ENCODE assay signal across 7 mouse cellular contexts in the genomic region with DNA sequence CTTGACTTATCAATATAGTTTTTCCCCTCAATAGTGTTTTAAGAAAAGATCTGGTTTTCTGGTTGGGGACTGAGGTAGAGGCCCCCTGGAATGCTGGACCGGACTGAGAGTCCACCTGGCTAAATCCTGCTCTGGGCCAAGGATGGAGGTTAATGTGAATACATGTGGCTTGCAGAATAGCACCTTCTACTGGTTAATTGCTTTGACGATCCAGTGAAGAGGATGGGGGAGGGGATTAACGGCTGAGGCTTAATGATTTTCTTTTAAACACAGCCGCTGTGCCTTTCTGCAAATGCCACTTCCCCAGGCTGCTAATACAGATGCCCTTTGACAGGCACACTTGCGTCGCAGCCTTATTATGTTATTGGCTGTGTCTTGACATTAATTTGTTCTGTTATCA. TPM values are rescaled to one million over a fixed set of nuclear protein-coding genes. Genes with fewer than 3 reads are reported as not detected.
A peak's percentile ranks its signal among the peaks of the same experiment; 100 is the strongest.
DNase-seq lines count a peak whose midpoint lies in the region; ATAC-seq lines count a peak whose summit lies in the region.

No protein-coding gene starts in this region.

- peak overlapping the region; percentile 52 for H3K4me2 ChIP-seq in forebrain, embryonic 11.5 days (ENCODE audit: low read depth, low read length, severe bottlenecking)

- 2% methylated on average over 6 of the region's 6 CpGs for WGBS in forebrain, embryonic 11.5 days

- peaks cover 4% of the 10 kb centered on the region; the same call in 1 of the 2 replicates for H3K4me1 ChIP-seq in forebrain, embryonic 11.5 days (replicated peaks; ENCODE audit: control insufficient read depth, insufficient read depth, low read length)

- H3K27ac ChIP-seq in forebrain, embryonic 11.5 days (ENCODE audit: low read depth, low read length), result peak overlapping the region; percentile 88

- H3K9ac ChIP-seq in forebrain, embryonic 11.5 days (ENCODE audit: low read length), result peak overlapping the region; percentile 99; the same call in 1 of the 2 replicates

- peak overlapping the region; percentile 99 for H3K4me3 ChIP-seq in forebrain, embryonic 11.5 days (ENCODE audit: low read depth, low read length)

- ATAC-seq in forebrain, embryonic 11.5 days (replicated peaks; ENCODE audit: low FRiP score), result 0 out of 2 replicates have a peak, but pooled peaks have one; percentile 16
- no peak for ATAC-seq in monocyte, adult 5-6 weeks (replicated peaks; ENCODE audit: insufficient number of reproducible peaks, low FRiP score, low TSS enrichment, poor library complexity, severe bottlenecking)

- peak; percentile 15 for DNase-seq in thymus, postnatal 14 days
- DNase-seq in thymus, postnatal 25 days, result no peak
- DNase-seq in forebrain, embryonic 11.5 days (ENCODE audit: low spot score), result peak; percentile 70
- peak; percentile 93 for DNase-seq in kidney, adult 9 months
- DNase-seq in mesoderm, embryonic 11.5 days (ENCODE audit: low read depth, low spot score), result peak; percentile 49
- DNase-seq in adrenal gland, postnatal 36 days, result no peak

- no peaks in the 10 kb centered on the region for H3K36me3 ChIP-seq in forebrain, embryonic 11.5 days (ENCODE audit: control insufficient read depth, insufficient read depth, low read length)

- H3K27me3 ChIP-seq in forebrain, embryonic 11.5 days (ENCODE audit: control insufficient read depth, insufficient read depth, low read length), result no peaks in the 10 kb centered on the region

- H3K9me3 ChIP-seq in forebrain, embryonic 11.5 days (ENCODE audit: control insufficient read depth, low read length), result no peaks in the 10 kb centered on the region

RNA-seq across cellular contexts. Expression of a gene that starts 2.5 kb away (rescaled TPM):
- polyA plus RNA-seq in forebrain, embryonic 11.5 days (2014; fragmentation: Nextera tagmentation; extraction: Ambion mirVana), result 51.6 and 56.2 TPM in 2 replicates
- total RNA-seq in monocyte, adult 5-6 weeks (2017), result 11.1 to 34.3 TPM (median 14.5 TPM) in 3 replicates
- total RNA-seq in adrenal gland, postnatal 36 days (2021), result 100 to 1,000 TPM; 114 to 116 TPM

RNA-seq across cellular contexts. Expression of a gene that starts 47.5 kb away (rescaled TPM):
- polyA plus RNA-seq in forebrain, embryonic 11.5 days (2014; fragmentation: Nextera tagmentation; extraction: Ambion mirVana), result 1,858 and 1,977 TPM in 2 replicates
- 240 to 351 TPM (median 288 TPM) in 3 replicates for total RNA-seq in monocyte, adult 5-6 weeks (2017)
- total RNA-seq in adrenal gland, postnatal 36 days (2021), result 100 to 1,000 TPM; 468 to 482 TPM

Comparison
In these comparisons a context has a peak if more than half of its experiments do, and no peak if none do; other contexts are left out.
1. DNase-seq: peak in thymus, postnatal 14 days (single experiment), forebrain, embryonic 11.5 days (single experiment), kidney, adult 9 months (single experiment) and mesoderm, embryonic 11.5 days (single experiment); none in thymus, postnatal 25 days (single experiment) and adrenal gland, postnatal 36 days (0 of 2).